Mouse (Mus musculus): ENCODE results near the gene Ftsj3.

DNA sequence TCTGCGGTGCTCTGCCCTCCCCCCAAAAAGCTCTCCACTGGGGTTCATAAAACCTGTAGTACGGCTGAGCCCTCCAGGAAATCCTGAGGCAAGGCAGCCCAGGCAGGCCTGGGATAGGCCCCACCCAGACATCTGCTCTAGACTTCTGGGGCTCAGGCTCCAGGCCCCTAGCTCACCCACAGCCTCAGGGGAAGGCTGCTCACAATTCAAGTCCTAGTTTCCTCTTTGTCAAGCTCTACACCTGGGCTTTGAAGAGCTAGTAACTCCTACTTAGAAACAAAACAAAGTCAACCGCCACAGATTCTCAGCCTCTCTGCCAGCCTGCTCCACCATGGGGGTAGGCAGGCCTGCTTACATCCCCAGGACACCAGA is 13.2 kb upstream of the Ftsj3 start:
- no peak for TF ChIP-seq EP300 (IDR thresholded peaks at IDR 0.05; ENCODE audit: low read depth in 1 of 2, low read length in 2 of 2)
- no peak for TF ChIP-seq POLR2AphosphoS2 (IDR thresholded peaks at IDR 0.05; ENCODE audit: low read length)
- no peak for TF ChIP-seq SMC3 (IDR thresholded peaks at IDR 0.05; ENCODE audit: low read depth, low read length)
- TF ChIP-seq CHD2 (IDR thresholded peaks at IDR 0.05; ENCODE audit: low read length) = no peak
- TF ChIP-seq RCOR1 (IDR thresholded peaks at IDR 0.05; ENCODE audit: low read depth, low read length) = no peak
- no peak for TF ChIP-seq POLR2A (IDR thresholded peaks at IDR 0.05; ENCODE audit: control insufficient read depth in 1 of 2, insufficient read depth in 1 of 2, low read depth in 1 of 2, low read length in 2 of 2, poor library complexity in 1 of 2)
- no peak for TF ChIP-seq CTCF (IDR thresholded peaks at IDR 0.05 in 2 of 3, conservative IDR thresholded peaks at IDR 0.05 in 1 of 3; ENCODE audit: control insufficient read depth in 1 of 3, insufficient read depth in 1 of 3, low read depth in 2 of 3, low read length in 3 of 3, poor library complexity in 1 of 3, severe bottlenecking in 1 of 3)
- TF ChIP-seq KAT2A (conservative IDR thresholded peaks at IDR 0.05; ENCODE audit: low read depth, low read length) = no peak
- TF ChIP-seq ETS1 (IDR thresholded peaks at IDR 0.05; ENCODE audit: low read depth, low read length) = no peak
- no peak for TF ChIP-seq USF1 (IDR thresholded peaks at IDR 0.05; ENCODE audit: low read depth, low read length)
- TF ChIP-seq GABPA (IDR thresholded peaks at IDR 0.05; ENCODE audit: low read depth, low read length) = no peak
- no peak for TF ChIP-seq HCFC1 (IDR thresholded peaks at IDR 0.05; ENCODE audit: low read depth, low read length)

Measured in MEL (cell line).